Mouse (Mus musculus): ENCODE measurements around the gene Dusp1.

GRCm38 (mm10) chr17:26567818-26568173 lies 5.9 kb upstream of the Dusp1 start:
- TF ChIP-seq CTCF (IDR thresholded peaks at IDR 0.05; ENCODE audit: control insufficient read depth, insufficient read depth, insufficient replicate concordance, low read depth, low read length), result no peak
- TF ChIP-seq POLR2A (IDR thresholded peaks at IDR 0.05; ENCODE audit: control insufficient read depth, low read depth, low read length), result no peak
